In the genomic region with DNA sequence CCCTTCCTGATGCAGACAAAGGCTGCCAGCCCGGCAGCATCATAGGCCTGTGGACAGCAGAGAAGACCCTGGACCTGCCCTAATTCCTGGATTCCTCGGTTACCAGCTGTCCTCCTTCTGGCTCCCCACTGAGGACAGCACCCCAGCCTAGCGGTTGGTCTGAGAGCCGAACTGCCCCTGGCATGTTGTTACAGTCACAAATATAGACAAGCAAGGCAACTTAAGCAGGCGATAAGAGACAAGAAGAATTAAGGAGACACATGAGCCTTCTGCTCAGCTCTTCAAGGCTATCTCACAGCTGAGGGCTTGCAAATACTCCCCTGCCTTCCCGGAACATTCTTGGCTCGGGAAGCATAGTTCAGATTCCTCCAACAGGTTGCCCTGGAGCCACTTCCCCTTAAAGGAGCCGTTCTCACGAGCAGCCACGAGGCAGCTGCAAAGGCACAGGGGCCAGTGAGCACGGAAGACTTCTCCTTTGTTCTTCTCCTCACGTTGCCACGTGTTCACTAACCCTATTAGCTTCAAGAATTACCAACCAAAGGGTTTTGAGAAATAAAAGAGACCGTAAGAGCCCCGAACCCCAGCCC, we compare ENCODE assay signal across 8 mouse cellular contexts.
DNase-seq lines count a peak whose midpoint lies in the region; ATAC-seq lines count a peak whose summit lies in the region.

No protein-coding gene starts in this region.

- DNase-seq in cerebellum, postnatal 10 days = peak; percentile 54 to 63
- DNase-seq in cerebellum, postnatal 36 days = no peak
- peak; percentile 73 for DNase-seq in embryonic facial prominence, embryonic 11.5 days (ENCODE audit: low spot score)
- DNase-seq in heart, postnatal 36 days = peak; percentile 24 to 41
- peak; percentile 67 for DNase-seq in limb, embryonic 10.5 days (ENCODE audit: low spot score)
- no peak for DNase-seq in frontal cortex, adult 2 months (ENCODE audit: extremely low spot score in 1 of 2, low spot score in 1 of 2)
- DNase-seq in cerebellum, postnatal 25 days = no peak

- no peak for ATAC-seq in embryonic facial prominence, embryonic 11.5 days (replicated peaks; ENCODE audit: insufficient number of reproducible peaks, low FRiP score, low TSS enrichment, low read depth)
- no peak for ATAC-seq in neural tube, embryonic 15.5 days (ENCODE audit: low FRiP score)

- peak overlapping the region; percentile 60 for H3K27ac ChIP-seq in embryonic facial prominence, embryonic 11.5 days (replicated peaks; ENCODE audit: low read depth, low read length)
- peak overlapping the region; percentile 88 for H3K27ac ChIP-seq in limb, embryonic 10.5 days
- no peak overlapping the region for H3K27ac ChIP-seq in neural tube, embryonic 15.5 days (replicated peaks)

- H3K4me3 ChIP-seq in embryonic facial prominence, embryonic 11.5 days (ENCODE audit: low read depth, low read length) = no peak overlapping the region
- H3K4me3 ChIP-seq in limb, embryonic 10.5 days = peak overlapping the region; percentile 14; the same call in 1 of the 2 replicates
- no peak overlapping the region for H3K4me3 ChIP-seq in neural tube, embryonic 15.5 days (replicated peaks)

- H3K4me1 ChIP-seq in embryonic facial prominence, embryonic 11.5 days (ENCODE audit: control insufficient read depth, insufficient read depth, low read length) = no peaks in the 10 kb centered on the region
- peaks cover 54% of the 10 kb centered on the region for H3K4me1 ChIP-seq in limb, embryonic 10.5 days
- H3K4me1 ChIP-seq in neural tube, embryonic 15.5 days = peaks cover 4% of the 10 kb centered on the region; the same call in 1 of the 2 replicates

- 0 out of 2 replicates have a peak overlapping the region, but pooled peaks have one; percentile 23 for H3K9ac ChIP-seq in embryonic facial prominence, embryonic 11.5 days (replicated peaks; ENCODE audit: low read length)
- no peak overlapping the region for H3K9ac ChIP-seq in neural tube, embryonic 15.5 days (replicated peaks)

- intact Hi-C loops in heart, postnatal 36 days (cut with DNase I) = no loop called here

- no peaks in the 10 kb centered on the region for H3K36me3 ChIP-seq in embryonic facial prominence, embryonic 11.5 days (replicated peaks; ENCODE audit: control insufficient read depth, insufficient read depth, low read depth, low read length)
- H3K36me3 ChIP-seq in limb, embryonic 10.5 days = no peaks in the 10 kb centered on the region
- H3K36me3 ChIP-seq in neural tube, embryonic 15.5 days = no peaks in the 10 kb centered on the region

- no peaks in the 10 kb centered on the region for H3K9me3 ChIP-seq in embryonic facial prominence, embryonic 11.5 days (replicated peaks; ENCODE audit: control insufficient read depth, low read length)
- no peaks in the 10 kb centered on the region for H3K9me3 ChIP-seq in limb, embryonic 10.5 days (replicated peaks)
- no peaks in the 10 kb centered on the region for H3K9me3 ChIP-seq in neural tube, embryonic 15.5 days (replicated peaks)

- no peaks in the 10 kb centered on the region for H3K27me3 ChIP-seq in embryonic facial prominence, embryonic 11.5 days (ENCODE audit: control insufficient read depth, insufficient read depth, low read length)
- H3K27me3 ChIP-seq in limb, embryonic 10.5 days (ENCODE audit: low read depth, poor library complexity, severe bottlenecking) = no peaks in the 10 kb centered on the region
- no peaks in the 10 kb centered on the region for H3K27me3 ChIP-seq in neural tube, embryonic 15.5 days (replicated peaks)

- H3K4me2 ChIP-seq in embryonic facial prominence, embryonic 11.5 days (ENCODE audit: low read depth, low read length) = no peak overlapping the region
- 0 out of 2 replicates have a peak overlapping the region, but pooled peaks have one; percentile 9 for H3K4me2 ChIP-seq in neural tube, embryonic 15.5 days

- WGBS in embryonic facial prominence, embryonic 11.5 days = 22% methylated on average over 15 of the region's 15 CpGs
- WGBS in limb, embryonic 10.5 days = 33% methylated on average over 15 of the region's 15 CpGs
- 37% methylated on average over 15 of the region's 15 CpGs for WGBS in neural tube, embryonic 15.5 days

Comparison
In these comparisons a context has a peak if more than half of its experiments do, and no peak if none do; other contexts are left out.
1. DNase-seq: peak in cerebellum, postnatal 10 days (2 of 2), embryonic facial prominence, embryonic 11.5 days (single experiment), heart, postnatal 36 days (2 of 2) and limb, embryonic 10.5 days (single experiment); none in cerebellum, postnatal 36 days (0 of 2), frontal cortex, adult 2 months (0 of 2) and cerebellum, postnatal 25 days (0 of 2).